Mouse (Mus musculus) hindbrain, embryonic 14.5 days (tissue): ENCODE data around the gene Evi5. TPM values are rescaled to one million over a fixed set of nuclear protein-coding genes. Genes with fewer than 3 reads are reported as not detected.

Experiments
- ATAC-seq: fragments of 200-750 bp; cut with Nextera tagmentation; 2 replicates; pipeline ENCODE4 v1.8.0; 2017; ENCODE audit warnings: moderate number of reproducible peaks, mild to moderate bottlenecking, moderate TSS enrichment, moderate library complexity; ENCODE audit not compliant: low FRiP score
- DNase-seq: peaks from one replicate; pipeline ENCODE4 v3.0.0-alpha.2; 2015; ENCODE audit warnings: low spot score
- H3K27ac ChIP-seq: fragments of 300-500 bp; sonication (generic); 2 replicates; pipeline ENCODE4 v1.5.1; 2014; ENCODE audit warnings: mild to moderate bottlenecking, moderate library complexity
- H3K27me3 ChIP-seq: fragments of 300-500 bp; sonication (generic); 2 replicates; pipeline ENCODE4 v1.6.1; 2014; ENCODE audit warnings: mild to moderate bottlenecking, low read length, mixed read lengths; ENCODE audit not compliant: control insufficient read depth, insufficient read depth
- H3K36me3 ChIP-seq: fragments of 300-500 bp; sonication (generic); replicated peaks from 2 replicates; pipeline ENCODE4 v1.6.1; 2014; ENCODE audit not compliant: control insufficient read depth, insufficient read depth
- H3K4me1 ChIP-seq: fragments of 300-500 bp; sonication (generic); replicated peaks from 2 replicates; pipeline ENCODE4 v1.6.1; 2014; ENCODE audit warnings: antibody characterized with exemption, low read length, mixed read lengths; ENCODE audit not compliant: control insufficient read depth, insufficient read depth
- H3K4me2 ChIP-seq: fragments of 300-500 bp; sonication (generic); replicated peaks from 2 replicates; pipeline ENCODE4 v1.6.1; 2014; ENCODE audit warnings: mild to moderate bottlenecking, moderate library complexity
- H3K4me3 ChIP-seq: fragments of 300-500 bp; sonication (generic); replicated peaks from 2 replicates; pipeline ENCODE4 v1.5.1; 2014; ENCODE audit warnings: mild to moderate bottlenecking, low read length
- H3K9ac ChIP-seq: fragments of 300-500 bp; sonication (generic); 2 replicates; pipeline ENCODE4 v1.6.1; 2014
- H3K9me3 ChIP-seq: fragments of 300-500 bp; sonication (generic); 2 replicates; pipeline ENCODE4 v1.6.1; 2016; ENCODE audit warnings: low read length; ENCODE audit not compliant: control insufficient read depth
- WGBS: fragments of 180-500 bp; shearing (Covaris S2); extraction: QIAGEN DNeasy Blood & Tissue Kit; methylation state at CpG from one replicate; pipeline ENCODE4 v1.1.7; 2014; 5-methylcytosine and 5-hydroxymethylcytosine counted together
- polyA plus RNA-seq: library from polyadenylated mRNA; unstranded; fragments of >200 nt; fragmentation: Nextera tagmentation; extraction: Ambion mirVana; gene quantifications from 2 replicates; pipeline ENCODE4 v1.2.1, GENCODE M21; 2014

Evi5 gene
- polyA plus RNA-seq, 1 experiment from 2014 or later: 53.3 TPM

- Histone ChIP-seq H3K9ac (no peak overlapping the region), H3K4me1 (no peaks in the 10 kb centered on the region), H3K9me3 (no peaks in the 10 kb centered on the region), H3K27me3 (no peaks in the 10 kb centered on the region), H3K27ac (no peak overlapping the region), H3K36me3 (no peaks in the 10 kb centered on the region), H3K4me2 (no peak overlapping the region), H3K4me3 (no peak overlapping the region)
- no peak for DNase-seq
- 94% methylated on average over 1 of the region's 1 CpGs for WGBS
- ATAC-seq: no peak
Measured at GRCm38 (mm10) chr5:107775875-107776274, 99.0 kb downstream of the Evi5 start.

- H3K4me3 ChIP-seq: no peak overlapping the region
- WGBS: 88% methylated on average over 5 of the region's 5 CpGs
- no peak overlapping the region for H3K4me2 ChIP-seq
- H3K4me1 ChIP-seq: no peaks in the 10 kb centered on the region
- no peaks in the 10 kb centered on the region for H3K36me3 ChIP-seq
- H3K9me3 ChIP-seq: 0 out of 2 replicates have a peak, but pooled peaks cover 7% of the 10 kb centered on the region
- H3K9ac ChIP-seq: no peak overlapping the region
- no peak overlapping the region for H3K27ac ChIP-seq
- DNase-seq (no peak), ATAC-seq (no peak)
- H3K27me3 ChIP-seq: no peaks in the 10 kb centered on the region
Measured at GRCm38 (mm10) chr5:107772049-107772448, 102.9 kb downstream of the Evi5 start.

- Histone ChIP-seq H3K4me2 (no peak overlapping the region), H3K4me3 (no peak overlapping the region), H3K36me3 (no peaks in the 10 kb centered on the region; the same call in 1 of the 2 replicates), H3K4me1 (no peaks in the 10 kb centered on the region), H3K27me3 (no peaks in the 10 kb centered on the region), H3K9me3 (0 out of 2 replicates have a peak, but pooled peaks cover 7% of the 10 kb centered on the region), H3K27ac (no peak overlapping the region), H3K9ac (no peak overlapping the region)
- ATAC-seq (no peak), DNase-seq (no peak)
- 92% methylated on average over 1 of the region's 1 CpGs for WGBS
Measured at GRCm38 (mm10) chr5:107768224-107768623, 106.7 kb downstream of the Evi5 start.

DNA sequence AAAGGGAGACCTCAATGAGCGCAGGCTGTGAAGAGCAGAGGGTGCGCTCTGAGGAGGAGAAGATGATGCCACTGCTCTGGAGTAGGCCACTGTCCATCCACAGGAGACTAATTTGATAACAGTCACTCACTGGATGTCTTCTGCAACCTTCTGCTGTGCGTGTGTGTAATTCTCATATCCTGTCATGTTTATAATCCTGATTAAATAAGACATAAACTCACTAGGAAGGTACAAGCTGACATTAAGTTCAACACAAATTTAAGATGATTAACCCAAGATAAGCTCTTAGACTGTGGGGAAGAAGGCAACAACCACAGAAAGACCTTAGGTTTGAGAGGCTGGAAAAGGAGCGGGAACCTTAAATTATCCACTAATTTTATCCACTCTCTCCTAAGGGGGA lies 109.0 kb downstream of the Evi5 start:
- Histone ChIP-seq H3K27ac (no peak overlapping the region), H3K36me3 (no peaks in the 10 kb centered on the region; the same call in 1 of the 2 replicates)
- ATAC-seq: no peak

DNA sequence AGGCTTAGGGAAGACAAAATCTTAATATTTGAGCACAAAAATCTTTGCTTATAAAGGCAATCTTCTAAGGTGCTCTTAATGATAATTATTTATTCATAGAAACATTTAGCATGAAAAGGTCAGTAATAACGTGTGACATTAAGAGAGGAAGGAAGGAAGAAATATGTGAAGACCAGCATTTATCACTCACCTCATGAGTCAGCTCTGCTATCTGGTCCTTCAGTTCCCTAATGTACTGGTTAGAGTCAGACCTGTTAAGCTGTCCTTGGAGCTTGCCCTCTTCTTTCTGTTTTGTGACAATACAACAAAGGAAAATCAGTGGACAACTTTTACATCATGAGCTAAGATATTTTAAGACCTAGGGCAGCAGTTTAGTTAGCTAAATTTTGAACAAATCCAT lies 110.4 kb downstream of the Evi5 start:
- Histone ChIP-seq H3K27ac (no peak overlapping the region), H3K9me3 (0 out of 2 replicates have a peak, but pooled peaks cover 7% of the 10 kb centered on the region), H3K4me3 (no peak overlapping the region), H3K4me2 (no peak overlapping the region), H3K36me3 (peaks cover 7% of the 10 kb centered on the region; the same call in 1 of the 2 replicates), H3K27me3 (no peaks in the 10 kb centered on the region), H3K9ac (no peak overlapping the region), H3K4me1 (no peaks in the 10 kb centered on the region)
- DNase-seq (no peak), ATAC-seq (no peak)
- WGBS: 85% methylated on average over 1 of the region's 1 CpGs

More for the DNA sequence above, 109.0 kb downstream of the Evi5 start:
- H3K4me2 ChIP-seq: no peak overlapping the region
- no peaks in the 10 kb centered on the region for H3K27me3 ChIP-seq
- DNase-seq: no peak
- no peaks in the 10 kb centered on the region for H3K4me1 ChIP-seq
- H3K4me3 ChIP-seq: no peak overlapping the region
- no peak overlapping the region for H3K9ac ChIP-seq
- 88% methylated on average over 4 of the region's 4 CpGs for WGBS
- 0 out of 2 replicates have a peak, but pooled peaks cover 7% of the 10 kb centered on the region for H3K9me3 ChIP-seq

DNA sequence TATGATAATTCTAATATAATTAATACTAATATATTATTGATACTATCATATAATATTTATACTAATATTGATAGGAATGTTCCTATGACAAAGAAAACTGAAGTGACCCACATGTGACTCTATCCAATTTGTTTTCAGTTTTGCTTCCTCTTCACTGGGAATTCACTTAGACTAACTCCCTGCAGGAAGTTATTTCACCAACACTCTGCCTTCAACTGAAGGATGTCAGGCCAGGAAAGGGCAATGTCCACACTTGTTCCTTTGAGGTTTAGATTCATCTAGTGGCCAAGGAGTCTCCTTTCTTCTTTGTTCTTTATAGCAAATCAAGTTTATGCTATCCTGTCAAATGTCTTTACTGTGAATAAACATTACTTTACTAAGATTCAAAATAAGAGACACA lies 111.2 kb downstream of the Evi5 start:
- ATAC-seq: no peak
- Histone ChIP-seq H3K4me1 (no peaks in the 10 kb centered on the region), H3K4me2 (no peak overlapping the region), H3K9ac (no peak overlapping the region), H3K27me3 (no peaks in the 10 kb centered on the region), H3K27ac (no peak overlapping the region), H3K4me3 (no peak overlapping the region), H3K9me3 (0 out of 2 replicates have a peak, but pooled peaks cover 7% of the 10 kb centered on the region), H3K36me3 (peaks cover 13% of the 10 kb centered on the region; the same call in 1 of the 2 replicates)
- DNase-seq: no peak

DNA sequence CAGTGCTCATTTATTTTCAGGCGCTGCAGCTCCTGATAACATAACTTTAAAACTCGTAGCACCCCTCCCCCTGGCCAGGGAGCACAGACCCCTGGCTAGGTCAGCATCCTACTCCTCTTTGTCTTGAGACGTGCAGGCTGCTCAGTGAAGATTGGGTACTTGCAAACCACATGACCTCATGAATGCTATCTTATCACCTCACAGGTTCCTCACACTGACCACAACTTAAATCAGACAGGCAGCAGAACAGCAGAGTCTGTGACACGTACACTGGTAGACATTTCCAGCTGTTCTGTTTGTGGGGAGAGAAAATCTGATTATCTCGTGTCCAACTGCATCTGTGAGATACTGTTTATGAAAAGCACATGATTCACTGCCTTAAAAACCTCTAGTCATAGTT lies 115.8 kb downstream of the Evi5 start:
- Histone ChIP-seq H3K9me3 (no peaks in the 10 kb centered on the region), H3K27ac (no peak overlapping the region), H3K4me3 (no peak overlapping the region), H3K9ac (no peak overlapping the region), H3K36me3 (peaks cover 13% of the 10 kb centered on the region; the same call in 1 of the 2 replicates), H3K4me2 (no peak overlapping the region), H3K27me3 (no peaks in the 10 kb centered on the region), H3K4me1 (no peaks in the 10 kb centered on the region)
- DNase-seq (no peak), ATAC-seq (no peak)
- WGBS: 68% methylated on average over 5 of the region's 5 CpGs

DNA sequence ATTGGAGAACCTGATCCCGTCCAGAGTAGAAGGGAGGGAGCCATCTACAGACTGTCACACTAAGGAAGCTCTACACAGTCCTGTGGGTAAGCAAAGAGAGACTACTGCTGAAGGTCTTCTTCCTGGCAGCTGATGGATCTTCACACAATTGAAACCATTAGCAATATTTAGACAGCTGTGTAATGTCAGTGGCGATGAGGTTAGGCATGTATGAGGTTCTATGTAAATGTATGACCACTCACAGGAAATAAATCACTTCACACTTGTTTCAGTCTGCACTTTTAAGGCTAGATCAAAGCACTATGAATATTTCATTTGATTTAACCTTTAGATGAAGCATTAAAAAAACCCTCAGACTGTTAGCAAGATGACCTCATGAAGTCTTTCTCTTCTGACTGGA lies 118.8 kb downstream of the Evi5 start:
- no peaks in the 10 kb centered on the region for H3K27me3 ChIP-seq
- WGBS: 83% methylated on average over 2 of the region's 2 CpGs
- no peak for DNase-seq
- H3K27ac ChIP-seq: no peak overlapping the region
- peaks cover 13% of the 10 kb centered on the region; the same call in 1 of the 2 replicates for H3K36me3 ChIP-seq
- no peaks in the 10 kb centered on the region for H3K9me3 ChIP-seq
- no peak overlapping the region for H3K4me3 ChIP-seq
- no peak for ATAC-seq
- no peak overlapping the region for H3K4me2 ChIP-seq
- H3K4me1 ChIP-seq: no peaks in the 10 kb centered on the region
- H3K9ac ChIP-seq: no peak overlapping the region

DNA sequence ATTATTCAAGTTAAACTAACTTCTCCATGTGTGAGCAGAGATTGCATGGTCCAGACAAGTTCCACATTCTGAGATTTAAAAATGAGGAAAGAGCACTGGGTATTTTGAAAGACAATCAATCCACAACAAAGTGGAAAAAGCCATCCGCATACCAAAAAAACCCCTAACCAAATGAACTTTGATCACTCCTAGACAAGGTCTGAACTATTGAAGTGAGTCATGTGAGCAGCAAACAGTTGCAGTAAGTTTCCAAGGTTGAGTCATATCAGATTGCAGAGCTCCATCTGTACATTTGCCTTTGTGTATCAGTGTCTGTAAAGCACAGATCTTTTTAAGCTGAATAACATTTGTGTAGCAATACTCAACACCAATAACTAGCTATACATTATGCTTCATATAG lies 120.2 kb downstream of the Evi5 start:
- Histone ChIP-seq H3K4me1 (no peaks in the 10 kb centered on the region), H3K4me3 (no peak overlapping the region), H3K36me3 (peaks cover 9% of the 10 kb centered on the region; the same call in 1 of the 2 replicates), H3K27ac (no peak overlapping the region), H3K4me2 (no peak overlapping the region), H3K9me3 (no peaks in the 10 kb centered on the region), H3K9ac (no peak overlapping the region), H3K27me3 (no peaks in the 10 kb centered on the region)
- DNase-seq: no peak
- ATAC-seq: no peak
- WGBS: 100% methylated on average over 1 of the region's 1 CpGs

- Histone ChIP-seq H3K36me3 (no peaks in the 10 kb centered on the region), H3K4me1 (no peaks in the 10 kb centered on the region), H3K4me2 (no peak overlapping the region), H3K27ac (no peak overlapping the region), H3K9me3 (no peaks in the 10 kb centered on the region), H3K4me3 (no peak overlapping the region), H3K27me3 (no peaks in the 10 kb centered on the region), H3K9ac (no peak overlapping the region)
- DNase-seq (no peak), ATAC-seq (no peak)
- WGBS: 96% methylated on average over 7 of the region's 7 CpGs
Measured at GRCm38 (mm10) chr5:107753656-107754055, 121.3 kb downstream of the Evi5 start.
